Mouse (Mus musculus): ENCODE results near the gene Tnrc6a. TPM values are rescaled to one million over a fixed set of nuclear protein-coding genes. Genes with fewer than 3 reads are reported as not detected.

Gene Tnrc6a
- total RNA-seq, 2 experiments from 2014 or later: 41.7 to 45.1 TPM

- DNase-seq (ENCODE audit: low spot score in 2 of 2): no peak
These were observed 64.8 kb downstream of the Tnrc6a start for GRCm38 (mm10) chr7:123188462-123188861.

- no peak for DNase-seq (ENCODE audit: low spot score in 2 of 2)
These were observed 66.1 kb downstream of the Tnrc6a start for GRCm38 (mm10) chr7:123189762-123190161.

GRCm38 (mm10) chr7:123191731-123192130, 68.0 kb downstream of the Tnrc6a start:
- DNase-seq (ENCODE audit: low spot score in 2 of 2): no peak

GRCm38 (mm10) chr7:123193201-123193600, 69.5 kb downstream of the Tnrc6a start:
- no peak for DNase-seq (ENCODE audit: low spot score in 2 of 2)

- DNase-seq (ENCODE audit: low spot score in 2 of 2): no peak
These were observed 71.0 kb downstream of the Tnrc6a start for GRCm38 (mm10) chr7:123194696-123195095.

- DNase-seq (ENCODE audit: low spot score in 2 of 2): no peak
These were observed 72.7 kb downstream of the Tnrc6a start for GRCm38 (mm10) chr7:123196432-123196831.

GRCm38 (mm10) chr7:123198695-123199094, 75.0 kb downstream of the Tnrc6a start:
- no peak for DNase-seq (ENCODE audit: low spot score in 2 of 2)

GRCm38 (mm10) chr7:123199151-123199550, 75.5 kb downstream of the Tnrc6a start:
- no peak for DNase-seq (ENCODE audit: low spot score in 2 of 2)

GRCm38 (mm10) chr7:123199656-123200206, 76.0 kb downstream of the Tnrc6a start:
- no peak for DNase-seq (ENCODE audit: low spot score in 2 of 2)

- no peak for DNase-seq (ENCODE audit: low spot score in 2 of 2)
These were observed 77.0 kb downstream of the Tnrc6a start for GRCm38 (mm10) chr7:123200722-123201121.

- peak in 1 of 2 experiments; percentile 52 for DNase-seq (ENCODE audit: low spot score in 2 of 2)
These were observed 81.6 kb downstream of the Tnrc6a start for GRCm38 (mm10) chr7:123205261-123205660.

- DNase-seq (ENCODE audit: low spot score in 2 of 2): no peak
These were observed 83.9 kb downstream of the Tnrc6a start for GRCm38 (mm10) chr7:123207561-123207960.

- no peak for DNase-seq (ENCODE audit: low spot score in 2 of 2)
These were observed 86.2 kb downstream of the Tnrc6a start for GRCm38 (mm10) chr7:123209864-123210263.

GRCm38 (mm10) chr7:123211461-123211860, 87.8 kb downstream of the Tnrc6a start:
- no peak for DNase-seq (ENCODE audit: low spot score in 2 of 2)

- DNase-seq (ENCODE audit: low spot score in 2 of 2): no peak
These were observed 88.6 kb downstream of the Tnrc6a start for GRCm38 (mm10) chr7:123212316-123212715.

- no peak for DNase-seq (ENCODE audit: low spot score in 2 of 2)
These were observed 90.8 kb downstream of the Tnrc6a start, which contains the start of gene Slc5a11 for GRCm38 (mm10) chr7:123214365-123215075. Gene Slc5a11 (plus strand): TSS chr7:123214780.

GRCm38 (mm10) chr7:123215138-123215537, 91.5 kb downstream of the Tnrc6a start:
- DNase-seq (ENCODE audit: low spot score in 2 of 2): no peak

- no peak for DNase-seq (ENCODE audit: low spot score in 2 of 2)
These were observed 94.0 kb downstream of the Tnrc6a start for GRCm38 (mm10) chr7:123217448-123218354.

GRCm38 (mm10) chr7:123218620-123219019, 94.9 kb downstream of the Tnrc6a start:
- no peak for DNase-seq (ENCODE audit: low spot score in 2 of 2)

- no peak for DNase-seq (ENCODE audit: low spot score in 2 of 2)
These were observed 96.3 kb downstream of the Tnrc6a start for GRCm38 (mm10) chr7:123219781-123220632.

GRCm38 (mm10) chr7:123220633-123220942, 96.9 kb downstream of the Tnrc6a start:
- no peak for DNase-seq (ENCODE audit: low spot score in 2 of 2)
